Mouse (Mus musculus) spleen, adult 2 months (tissue): ENCODE data around the gene Psmc3.

Source experiments
- CTCF ChIP-seq: fragments of 200-500 bp; IDR thresholded peaks from 2 replicates; pipeline ENCODE4 v1.5.1; 2011; ENCODE audit warnings: mild to moderate bottlenecking, inconsistent platforms; ENCODE audit not compliant: insufficient read depth, insufficient read length, insufficient replicate concordance; ENCODE audit errors: extremely low read depth
- POLR2A ChIP-seq: fragments of 200-500 bp; IDR thresholded peaks from 2 replicates; pipeline ENCODE4 v1.6.1; 2011; ENCODE audit warnings: low read depth, low read length, inconsistent platforms

GRCm38 (mm10) chr2:91065544-91065943 is 11.7 kb downstream of the Psmc3 start:
- peak; percentile 73; the same call in 1 of the 2 replicates for TF ChIP-seq CTCF
- TF ChIP-seq POLR2A, result no peak
